Mouse (Mus musculus) left cerebral cortex, postnatal 36 days (tissue): ENCODE results near the gene Col19a1. TPM values are rescaled to one million over a fixed set of nuclear protein-coding genes. Genes with fewer than 3 reads are reported as not detected.

Experiments used
- DNase-seq, 2 experiments: peaks; one replicate each; pipeline ENCODE4 v3.0.0; 2021 to 2022; ENCODE audit warnings: low spot score in 2 of 2, mixed read lengths in 1 of 2
- intact Hi-C: fragments of 180-260 bp; cut with DNase I; formaldehyde crosslinking; loops from one replicate; pipeline ENCODE4 v1.15.1; 2025
- total RNA-seq, 2 experiments: library from RNA; stranded (reverse); gene quantifications; 2 replicates each; pipeline ENCODE4 v1.2.3; 2021

Gene Col19a1
- total RNA-seq, 2 experiments from 2014 or later: 26.2 to 30.8 TPM

DNA sequence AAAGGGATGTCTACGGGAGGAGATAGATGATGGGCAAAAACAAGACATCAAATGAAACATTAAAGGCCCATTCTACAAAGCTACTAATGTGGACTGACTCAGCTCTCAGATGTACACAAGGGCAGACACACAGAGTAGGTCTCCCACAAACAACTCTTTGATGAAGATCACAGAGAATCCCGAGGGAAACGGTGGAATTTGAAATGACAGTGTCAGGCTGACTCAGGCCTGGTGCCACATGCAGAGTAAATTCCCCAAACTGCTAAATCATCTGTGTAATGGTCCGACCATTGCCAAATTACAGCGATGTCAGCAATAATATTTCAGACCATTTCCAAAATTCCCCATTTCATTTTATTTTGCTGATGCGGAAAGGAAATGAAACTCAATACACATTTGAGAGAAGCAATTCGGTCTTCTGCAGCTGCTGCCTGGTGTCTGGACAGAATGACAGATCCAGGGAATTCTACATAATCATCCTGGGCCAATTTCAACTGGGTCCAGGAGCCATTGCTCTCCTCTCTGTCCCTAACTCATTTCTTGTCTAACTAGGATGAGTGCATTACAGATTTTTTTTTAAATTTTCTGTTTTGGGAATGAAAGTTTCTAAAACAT is 116.1 kb downstream of the Col19a1 start:
- DNase-seq: no peak
- intact Hi-C loops: no loop called here

DNA sequence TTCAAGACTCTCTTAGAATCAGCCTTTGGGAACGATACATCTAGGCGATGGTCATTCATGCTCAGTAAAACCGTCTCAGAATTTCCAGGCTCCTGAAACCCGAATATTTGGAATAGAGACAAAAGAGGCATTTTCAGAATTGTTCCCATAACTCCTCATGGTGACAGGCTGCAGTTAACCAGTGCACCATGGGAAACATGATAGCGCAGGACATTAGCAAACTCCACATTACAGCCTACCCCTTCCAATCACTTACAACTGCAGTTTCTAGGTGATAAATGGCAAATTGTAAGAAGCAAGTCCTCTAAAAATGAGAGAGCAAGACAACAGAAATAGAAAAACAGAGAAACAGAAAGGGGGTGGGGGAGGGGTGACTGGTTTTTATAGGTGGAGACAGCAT is 116.6 kb downstream of the Col19a1 start:
- DNase-seq: no peak
- intact Hi-C loops: no loop called here

DNA sequence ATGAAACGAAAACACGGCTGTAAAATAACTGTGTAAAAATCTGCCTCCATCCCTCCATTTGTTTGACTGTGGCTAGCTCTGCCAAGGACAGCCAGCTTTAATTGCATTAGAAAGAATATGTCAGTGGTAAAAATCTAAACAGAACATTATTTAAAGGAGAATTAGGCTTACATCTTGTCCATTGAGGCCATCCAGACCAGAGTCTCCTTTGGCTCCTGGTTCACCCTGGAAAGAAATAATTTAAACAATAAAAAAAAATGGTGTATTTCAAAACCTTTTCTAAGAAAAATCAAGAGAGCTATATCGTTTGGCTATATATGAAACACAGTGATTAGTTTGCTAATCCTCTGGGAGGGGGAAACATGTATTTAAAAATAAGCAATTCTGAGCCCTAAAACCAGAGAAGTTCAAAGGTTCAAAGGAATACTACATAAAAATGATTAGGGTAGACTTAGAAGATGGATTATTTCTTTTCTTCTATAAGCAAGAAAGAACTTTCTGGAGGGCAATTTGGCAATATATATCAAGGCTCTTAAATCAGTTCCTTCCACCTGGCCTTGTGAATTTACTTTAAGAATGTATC is 125.9 kb downstream of the Col19a1 start:
- intact Hi-C loops: loop anchor here (10.0 kb wide), 1 partner anchor 123 kb away; the partner anchor contains the start of gene Col19a1
- DNase-seq: no peak

DNA sequence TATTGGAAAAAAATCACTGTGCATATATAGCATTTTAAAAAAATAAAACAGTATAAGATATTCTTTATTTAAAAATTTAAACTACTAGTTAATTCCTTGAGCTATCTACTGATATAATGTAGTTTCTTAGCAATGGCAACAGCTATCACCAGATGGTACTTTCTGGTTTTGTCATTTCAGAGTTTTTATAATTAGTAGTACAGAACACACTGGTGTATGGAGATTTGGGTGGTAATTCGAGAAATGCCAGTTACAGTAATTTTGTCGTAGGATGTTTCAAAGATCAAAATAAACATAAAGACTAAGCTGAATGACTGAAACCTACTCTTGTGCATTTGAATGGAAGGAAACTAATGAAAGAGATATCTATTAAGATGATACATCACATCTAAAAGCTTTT is 129.3 kb downstream of the Col19a1 start:
- no peak for DNase-seq
- intact Hi-C loops: no loop called here

DNA sequence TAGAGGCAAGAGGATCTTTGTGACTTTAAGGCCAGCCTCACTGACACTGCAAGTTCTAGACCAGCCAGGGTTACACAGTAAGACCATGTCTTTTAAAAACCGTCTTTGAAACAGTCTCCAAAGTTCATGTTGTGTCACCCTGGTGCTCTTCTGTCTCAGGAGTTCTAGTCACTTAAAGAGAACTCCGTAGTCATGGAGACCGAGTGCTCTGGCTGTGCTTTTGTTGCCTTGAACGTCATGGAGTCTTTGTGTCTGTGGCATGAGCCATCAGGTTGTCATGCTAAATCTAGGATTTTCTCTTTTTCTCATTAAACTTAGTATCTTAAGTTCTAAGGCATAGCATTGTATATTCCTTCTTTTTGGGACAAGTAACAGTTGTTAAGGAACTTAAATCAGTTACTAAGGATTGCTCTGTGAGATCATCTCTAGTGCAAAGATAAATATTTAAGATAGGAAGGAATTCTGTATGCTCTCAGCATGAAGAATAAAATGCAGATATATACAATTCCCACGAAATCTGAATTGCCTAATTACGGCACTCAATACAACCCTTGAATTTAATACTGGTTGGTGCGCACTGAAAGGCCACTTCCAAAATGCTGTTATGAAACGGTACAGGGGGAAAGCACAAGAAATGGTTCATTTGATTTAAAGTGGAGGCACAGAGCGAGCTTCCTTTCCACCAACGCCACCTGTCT is 134.6 kb downstream of the Col19a1 start:
- no peak for DNase-seq
- intact Hi-C loops: no loop called here

DNA sequence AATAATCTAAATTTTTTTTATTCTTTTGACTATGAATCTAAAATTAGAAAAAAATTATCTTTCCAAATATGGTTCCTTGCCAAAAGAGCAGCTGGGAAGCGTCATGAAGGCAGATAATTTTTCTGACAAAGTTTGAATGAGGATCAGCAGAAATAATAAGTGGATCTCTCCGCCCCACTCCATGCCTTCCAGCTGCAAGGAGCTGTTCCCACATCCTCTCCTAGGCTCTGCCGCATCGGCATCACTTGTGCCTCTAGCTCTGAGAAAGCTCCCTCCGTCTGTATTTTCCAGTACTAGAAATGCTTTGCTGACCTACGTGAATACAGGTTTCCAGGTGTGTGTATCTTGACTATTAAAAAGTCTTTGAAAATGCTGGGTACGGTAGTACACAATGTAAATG is 135.1 kb downstream of the Col19a1 start:
- intact Hi-C loops: no loop called here
- DNase-seq: no peak

DNA sequence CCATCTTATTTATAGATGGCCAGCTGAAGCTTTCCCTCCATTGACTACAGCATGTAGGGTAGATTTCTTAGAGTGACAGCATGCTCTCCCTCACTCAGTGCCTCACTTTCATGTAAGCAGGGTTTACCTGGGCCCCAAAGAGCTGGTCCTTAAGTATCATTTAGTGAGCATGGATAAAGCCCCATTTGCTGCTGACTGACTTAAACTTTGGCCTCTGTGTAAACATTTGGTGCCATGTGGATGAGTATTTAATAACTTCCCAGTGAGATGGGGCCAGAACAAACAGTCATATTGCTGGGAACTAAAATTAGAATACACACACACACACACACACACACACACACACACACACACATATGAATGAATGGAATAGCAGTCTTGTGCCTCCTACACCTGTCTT is 149.8 kb downstream of the Col19a1 start:
- DNase-seq: no peak
- intact Hi-C loops: no loop called here

DNA sequence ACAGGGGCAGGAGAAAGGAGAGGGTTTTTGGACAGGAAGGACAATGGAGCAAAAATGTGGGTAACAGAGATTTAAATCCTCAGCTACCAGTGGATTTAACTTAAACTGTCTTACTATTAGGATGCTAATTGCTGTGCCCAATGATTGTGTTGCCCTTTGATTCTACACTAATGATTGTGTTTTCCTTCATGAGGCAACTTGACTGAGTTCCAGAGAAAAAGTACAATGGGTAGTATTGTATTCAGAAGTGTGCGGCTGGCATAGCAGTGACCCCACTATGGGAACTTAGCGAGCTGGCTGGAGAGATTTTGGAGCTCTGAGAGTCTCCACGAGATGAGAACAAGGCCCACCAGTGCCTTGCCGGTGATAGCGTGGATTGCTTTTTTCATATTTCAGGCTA is 159.0 kb downstream of the Col19a1 start:
- intact Hi-C loops: no loop called here
- no peak for DNase-seq

DNA sequence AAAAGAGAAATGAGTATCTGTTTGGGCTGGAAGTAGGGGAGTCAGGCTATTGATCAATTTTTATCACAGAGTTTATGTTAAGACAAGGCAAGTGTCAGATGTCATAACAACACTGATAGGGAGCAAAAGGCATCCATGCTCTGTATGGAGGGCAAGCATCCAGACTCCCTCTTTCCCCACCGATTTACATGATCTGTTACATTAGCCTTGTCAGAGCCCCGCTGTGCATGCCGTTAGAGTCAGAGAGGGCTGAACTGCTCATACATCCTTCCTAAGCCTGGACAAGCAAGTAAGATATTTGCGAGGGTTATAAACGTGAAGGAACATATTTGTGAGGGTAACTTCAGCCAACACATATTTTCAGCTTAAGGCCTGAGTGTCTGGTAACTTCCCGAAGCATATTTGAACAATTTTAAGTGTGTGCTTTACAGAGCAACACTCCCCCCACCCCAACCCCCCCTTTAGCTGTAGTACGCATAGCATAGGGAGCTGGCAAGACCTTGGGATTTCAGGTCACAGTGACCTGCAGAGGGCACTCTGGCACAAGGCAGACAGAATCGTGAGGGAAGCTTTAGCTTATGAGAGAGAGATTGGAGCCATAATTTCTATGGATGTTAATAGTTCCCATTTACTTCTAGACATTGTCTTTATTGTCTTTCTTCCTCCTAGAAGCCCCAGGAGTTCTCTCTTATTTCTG is 209.0 kb downstream of the Col19a1 start:
- DNase-seq: peak; percentile 26 to 28
- intact Hi-C loops: loop anchor here (2.0 kb wide), 1 partner anchor 255 kb away; no protein-coding TSS in a partner anchor

DNA sequence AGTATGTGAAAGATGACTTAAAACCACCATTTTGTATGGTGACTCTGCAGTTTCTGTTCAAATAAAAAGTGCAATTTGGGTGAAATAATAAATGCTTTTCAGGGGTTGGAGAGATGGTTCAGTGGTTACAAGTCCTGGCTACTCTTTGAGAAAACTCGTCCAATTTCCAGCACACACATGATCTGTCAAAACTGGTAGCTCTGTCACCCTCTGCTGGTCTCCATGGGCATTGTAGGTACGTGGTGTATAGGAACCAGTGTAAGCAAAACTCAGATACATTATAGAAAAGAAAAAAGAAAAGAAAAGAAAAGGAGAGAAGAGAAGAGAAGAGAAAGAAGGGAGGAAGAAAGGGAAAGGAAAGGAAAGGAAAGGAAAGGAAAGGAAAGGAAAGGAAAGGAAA is 212.4 kb downstream of the Col19a1 start:
- DNase-seq: no peak
- intact Hi-C loops: no loop called here

DNA sequence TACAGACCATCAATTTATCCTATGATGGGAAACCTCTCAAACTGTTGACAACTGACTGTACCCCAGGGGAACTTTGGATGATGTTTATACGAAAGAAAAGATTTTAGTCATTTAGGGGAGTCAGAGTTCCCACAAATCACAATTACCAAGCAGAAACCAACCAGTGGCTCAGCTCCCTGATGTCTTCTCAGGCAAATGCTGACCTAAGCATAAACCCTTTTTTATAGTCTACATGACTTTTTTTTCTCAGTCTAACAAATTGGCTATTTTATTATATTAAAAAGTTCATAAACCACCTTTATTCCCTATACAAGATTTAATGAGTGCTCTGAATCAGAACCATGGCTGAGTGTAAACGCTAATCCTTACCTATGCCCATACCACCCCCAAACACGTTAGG is 213.6 kb downstream of the Col19a1 start:
- intact Hi-C loops: no loop called here
- DNase-seq: no peak

DNA sequence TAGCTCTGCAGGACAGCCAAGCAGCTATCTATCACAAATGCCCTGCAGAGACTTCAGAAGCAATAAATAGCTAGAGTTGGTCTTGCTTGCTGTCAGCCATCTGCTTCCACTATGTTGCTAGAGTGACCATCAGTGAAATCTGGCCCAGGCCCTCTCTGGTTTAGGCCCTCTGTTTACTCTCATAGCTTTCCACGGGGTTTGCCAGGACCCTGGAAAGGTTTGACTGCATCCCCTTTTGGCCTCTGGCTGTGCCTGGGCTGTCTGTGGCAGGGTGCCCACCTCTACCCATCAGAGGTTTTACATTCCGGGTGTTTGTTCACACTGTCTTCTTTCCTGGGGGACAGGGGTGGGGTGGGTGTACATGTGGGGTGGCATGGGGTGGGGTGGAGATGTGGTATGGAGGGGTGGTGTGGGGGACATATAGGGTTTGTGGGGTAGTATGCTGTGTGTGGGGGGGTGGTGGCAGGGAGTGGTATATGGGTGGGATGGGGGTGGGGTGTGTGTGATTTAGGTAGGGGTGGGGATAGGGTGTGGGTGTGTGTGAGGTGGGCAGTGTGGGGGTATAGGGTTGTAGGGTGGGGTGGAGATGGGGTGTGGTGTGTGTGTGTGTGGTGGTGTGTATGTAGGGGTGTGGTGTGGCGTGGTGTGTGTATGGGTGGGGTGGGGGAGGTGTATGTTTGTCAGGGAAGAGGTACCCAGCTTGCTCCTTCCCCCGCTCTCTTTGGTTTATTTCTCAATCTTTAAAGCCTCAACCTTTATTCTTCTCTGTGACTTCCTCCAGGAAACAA is 214.6 kb downstream of the Col19a1 start:
- intact Hi-C loops: no loop called here

DNA sequence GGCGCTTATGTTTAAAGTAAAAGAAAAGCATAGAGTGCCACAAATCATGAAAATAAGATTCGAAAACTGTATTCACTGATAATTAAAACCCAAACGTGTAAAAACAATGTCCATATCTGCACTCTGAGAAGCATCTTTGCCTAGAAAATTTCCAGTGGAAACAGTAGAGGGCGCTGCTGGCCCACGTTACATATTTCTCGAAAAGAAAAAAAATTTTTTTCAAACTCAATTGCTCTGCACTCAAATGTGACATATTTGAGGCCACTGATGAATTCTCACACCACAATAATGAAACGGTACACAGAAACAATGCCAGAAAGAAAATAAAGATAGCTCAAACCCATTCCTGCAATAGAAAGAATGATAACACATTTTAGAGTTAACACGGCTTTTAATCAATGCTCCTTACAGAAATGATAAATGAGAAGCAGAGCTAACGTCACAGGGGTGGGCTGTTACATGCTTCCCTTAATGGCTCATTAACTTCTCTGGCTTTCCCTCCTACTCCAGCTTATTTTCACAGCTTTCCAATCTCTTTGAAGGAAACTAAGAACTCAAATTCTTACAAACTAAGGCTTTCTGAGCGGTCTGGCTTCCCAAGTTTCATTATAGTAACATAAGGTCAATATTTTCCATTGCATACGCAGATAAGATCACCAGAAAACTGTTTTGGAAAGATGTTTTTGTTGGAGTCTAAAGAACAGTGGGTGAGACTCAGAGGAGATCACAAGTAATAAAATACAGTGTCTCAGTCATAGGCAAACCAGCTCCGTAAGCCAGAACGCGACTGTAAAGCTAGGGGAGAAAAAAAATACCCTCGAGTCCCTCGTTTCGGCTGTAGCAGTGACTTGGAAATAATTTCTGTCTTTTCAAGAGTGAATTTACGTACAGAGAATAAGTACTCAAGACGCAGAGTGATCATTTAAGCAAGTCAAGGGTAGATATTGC is 219.4 kb downstream of the Col19a1 start:
- intact Hi-C loops: loop anchor here (10.0 kb wide), 2 partner anchors 347 to 1457 kb away; partner anchors contain the start of gene Adgrb3
- DNase-seq: peak in 1 of 2 experiments; percentile 30

More for the DNA sequence above, 214.6 kb downstream of the Col19a1 start:
- no peak for DNase-seq

DNA sequence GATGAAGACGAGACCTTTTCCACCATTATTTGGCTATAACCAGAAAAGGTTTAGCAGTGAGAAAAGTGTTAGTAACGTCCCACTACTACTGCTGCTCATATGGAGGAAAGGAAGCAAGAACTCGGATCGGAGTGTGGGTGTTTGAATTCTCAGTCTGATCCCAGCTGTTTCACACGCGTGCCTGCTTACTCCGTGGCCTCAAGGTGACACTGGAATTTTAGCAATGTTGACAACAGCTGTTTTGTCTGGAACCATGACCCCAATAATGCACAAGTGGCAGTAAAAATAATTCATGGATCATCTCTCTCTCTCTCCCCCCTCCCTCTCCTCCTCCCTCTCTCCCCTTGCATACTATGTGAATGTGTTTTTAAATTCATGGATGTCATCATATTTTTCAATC is 222.5 kb downstream of the Col19a1 start:
- intact Hi-C loops: loop anchor here (10.0 kb wide), 2 partner anchors 350 to 1460 kb away; partner anchors contain the start of gene Adgrb3
- DNase-seq: no peak

DNA sequence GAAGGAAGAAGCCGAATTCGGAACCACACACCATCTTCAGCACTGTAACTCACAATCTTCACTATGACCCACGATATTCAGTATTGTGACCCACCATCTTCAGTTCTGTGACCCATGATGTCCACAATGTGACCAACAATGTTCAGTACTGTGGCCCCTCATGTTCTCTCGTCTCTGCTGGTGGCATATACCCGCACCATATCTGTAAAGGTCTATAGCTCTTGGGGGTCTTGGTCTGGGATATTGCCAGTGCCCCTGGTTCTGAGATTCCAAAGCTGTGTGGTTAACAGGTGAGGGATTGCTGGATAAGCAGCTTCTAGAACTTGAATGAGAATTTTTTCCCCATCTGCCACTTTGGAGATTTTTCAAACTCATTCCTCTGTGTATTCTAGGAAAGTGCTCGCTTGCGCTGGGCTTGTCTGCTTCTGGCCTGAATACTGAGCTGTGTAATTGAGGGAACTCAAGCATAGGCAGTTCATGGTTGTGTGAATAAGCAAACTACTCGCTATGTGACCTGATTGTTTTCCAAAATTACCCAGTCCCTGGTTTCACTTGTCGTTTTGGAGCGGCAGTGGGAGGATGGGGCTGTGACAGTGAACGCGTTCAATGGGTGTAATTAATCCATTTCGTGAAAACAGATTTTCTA is 225.2 kb downstream of the Col19a1 start:
- intact Hi-C loops: loop anchor here (10.0 kb wide), 2 partner anchors 353 to 1463 kb away; partner anchors contain the start of gene Adgrb3
- DNase-seq: no peak

DNA sequence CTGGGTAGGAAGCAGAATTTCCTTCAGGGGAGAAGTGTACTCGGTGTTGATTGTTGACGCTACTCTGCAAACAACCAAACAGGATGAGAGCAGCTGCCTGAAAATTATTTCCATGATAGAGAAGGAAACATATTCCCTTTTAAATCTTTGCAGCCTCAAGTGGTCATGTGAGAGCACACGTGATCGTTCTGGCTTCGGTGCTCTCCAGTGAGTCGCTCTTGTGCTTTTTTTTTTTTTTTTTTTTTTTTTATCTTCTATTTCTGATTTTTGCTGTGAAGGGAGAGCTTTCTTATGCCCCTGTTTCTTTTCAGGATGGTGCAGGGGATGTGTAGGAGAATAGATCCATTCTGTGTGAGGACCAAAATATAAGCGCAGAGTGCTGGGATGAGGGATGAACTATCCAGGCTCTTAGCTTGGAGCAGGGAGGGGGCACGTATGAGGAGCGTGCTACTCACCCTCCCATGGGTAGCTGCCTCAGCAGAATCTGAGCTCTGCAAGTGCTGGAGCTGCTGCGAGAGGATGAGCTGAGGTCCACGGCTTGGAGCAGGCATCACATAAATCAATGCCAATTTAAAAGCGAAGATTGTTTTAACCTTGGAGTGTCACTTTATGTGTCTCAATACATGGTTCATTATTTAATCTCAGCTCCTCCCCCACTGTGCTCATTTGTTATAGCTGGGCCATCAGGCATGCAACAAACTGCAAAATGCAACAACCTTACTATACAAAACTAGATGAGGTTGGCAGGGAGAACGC is 237.6 kb downstream of the Col19a1 start:
- intact Hi-C loops: no loop called here
- peak; percentile 34 to 56 for DNase-seq

DNA sequence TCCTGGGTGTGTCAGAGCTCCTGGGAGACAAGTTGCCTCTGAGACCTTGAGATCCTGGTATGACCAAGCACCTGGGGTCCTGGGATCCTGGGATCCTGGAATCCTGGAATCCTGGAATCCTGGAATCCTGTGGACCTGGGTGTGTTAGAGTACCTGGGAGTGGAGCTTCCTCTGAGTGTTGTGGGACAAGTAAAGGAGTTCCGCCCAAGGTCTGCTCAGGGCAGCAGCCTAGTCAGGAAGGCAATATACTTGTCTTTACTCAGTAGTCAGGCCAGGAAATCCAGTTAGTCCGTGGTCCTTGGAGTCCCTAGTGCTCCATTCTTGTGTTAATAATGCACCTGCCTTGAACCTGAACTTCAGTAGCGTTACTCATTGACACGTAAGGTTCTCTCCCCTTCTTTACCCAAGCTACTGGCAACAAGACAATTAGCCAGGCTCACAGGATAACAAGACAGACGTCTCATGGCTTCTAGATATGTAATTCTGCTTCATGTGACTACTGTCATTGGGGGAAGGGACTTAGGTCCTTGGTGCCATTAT is 239.6 kb downstream of the Col19a1 start:
- no peak for DNase-seq

More for the DNA sequence above, 239.6 kb downstream of the Col19a1 start:
- intact Hi-C loops: no loop called here
